Mouse (Mus musculus): ENCODE measurements around the gene Gm10563.

Gm10563 gene

DNA sequence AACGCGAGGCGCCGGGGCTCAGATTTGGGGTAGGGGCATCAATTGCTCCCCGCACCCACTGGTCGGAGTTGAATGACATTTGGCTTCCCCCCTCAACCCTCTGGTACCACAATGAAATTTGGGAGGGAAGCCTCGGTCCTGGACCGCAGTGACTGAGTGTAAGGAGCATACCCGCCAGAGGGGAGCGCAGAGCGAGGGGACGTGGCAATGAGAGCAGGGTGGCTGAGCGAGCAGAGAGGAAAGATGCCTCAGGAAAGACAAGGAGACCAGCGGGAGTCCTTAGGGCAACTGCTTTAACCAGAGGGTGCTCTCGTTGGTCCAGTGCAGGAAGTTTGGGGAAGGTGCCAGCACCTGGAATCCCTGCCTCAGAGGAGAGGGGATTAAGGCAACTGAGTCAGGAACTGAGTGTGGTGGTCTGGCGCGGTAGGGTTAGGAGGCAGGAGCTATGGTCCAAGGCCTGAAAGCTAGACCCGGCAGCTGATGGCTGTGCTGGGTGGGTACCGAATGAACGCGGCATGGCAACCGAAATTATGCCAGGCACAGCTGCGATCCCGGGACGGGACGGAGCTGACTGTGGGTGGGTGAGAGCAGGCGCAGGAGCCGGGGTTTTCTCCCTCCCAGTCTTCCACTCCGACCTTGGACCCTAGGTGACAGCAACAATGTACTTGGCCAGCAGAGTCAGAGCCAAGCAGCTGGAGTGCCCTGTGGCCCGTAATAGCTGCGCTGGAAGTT, 8.4 kb upstream of the Gm10563 start:
- in situ Hi-C loops (cut with MboI, MseI): no loop called here

DNA sequence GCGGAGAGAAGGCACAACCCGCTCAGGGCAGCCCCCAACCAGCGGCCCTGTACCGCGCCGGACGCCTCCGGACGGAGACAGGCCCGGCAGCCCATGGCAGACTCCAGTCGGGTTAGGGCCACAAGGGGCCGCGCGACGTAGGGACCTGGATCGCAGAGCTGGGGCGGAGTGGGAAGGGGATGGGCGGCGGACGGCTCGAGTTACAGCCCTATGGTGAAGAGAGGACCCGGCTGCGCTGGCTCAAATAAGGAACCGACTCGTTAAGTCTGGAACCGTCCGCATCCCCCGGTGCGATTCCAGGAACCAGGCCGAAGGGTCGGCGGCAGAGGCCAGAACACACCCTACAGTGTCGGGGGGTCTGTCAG, 7.9 kb upstream of the Gm10563 start, which contains the start of gene Mmp23:
Gene Mmp23 (minus strand): TSS at position 299 of the 365 bp plus-strand sequence.
- in situ Hi-C loops (cut with MboI, MseI): no loop called here

DNA sequence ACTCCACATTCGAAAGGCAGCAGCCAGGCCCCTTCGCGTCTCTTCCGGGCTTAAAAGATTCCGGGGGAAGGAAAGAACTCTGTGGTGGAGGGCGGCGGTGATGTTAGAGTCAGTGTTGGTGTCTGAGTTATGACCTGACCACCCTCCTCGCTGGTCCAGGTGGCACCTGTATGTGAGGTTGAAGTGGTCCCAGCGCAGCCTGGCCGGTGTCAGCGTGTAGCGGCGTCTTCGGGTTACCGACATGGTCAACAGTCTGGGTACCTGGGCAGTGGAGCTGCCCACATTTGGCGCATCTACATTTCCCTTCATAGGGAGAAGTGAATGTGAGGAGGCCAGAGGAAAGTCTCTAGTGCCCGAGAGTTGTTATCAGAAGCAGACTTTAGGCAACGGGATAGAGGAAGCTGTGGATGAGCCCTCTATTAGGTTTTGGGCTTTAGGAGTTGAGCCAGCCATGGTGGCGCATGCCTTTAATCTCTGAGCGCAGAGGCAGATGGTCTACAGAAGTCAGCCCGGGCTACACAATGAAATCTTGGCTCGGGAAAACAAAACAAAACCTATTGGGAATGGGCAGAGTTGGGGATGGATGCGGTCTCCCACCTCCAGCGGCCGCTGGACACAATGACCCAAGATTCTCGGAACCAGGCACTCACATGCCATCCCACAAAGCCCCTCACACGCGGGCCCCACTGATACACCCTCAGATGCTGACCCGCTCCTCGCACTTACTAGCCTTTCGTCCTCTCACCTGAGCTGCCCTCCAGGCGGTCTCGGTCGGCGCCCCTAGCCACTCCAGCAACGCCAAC, 7.3 kb upstream of the Gm10563 start:
- in situ Hi-C loops (cut with MboI, MseI): no loop called here

DNA sequence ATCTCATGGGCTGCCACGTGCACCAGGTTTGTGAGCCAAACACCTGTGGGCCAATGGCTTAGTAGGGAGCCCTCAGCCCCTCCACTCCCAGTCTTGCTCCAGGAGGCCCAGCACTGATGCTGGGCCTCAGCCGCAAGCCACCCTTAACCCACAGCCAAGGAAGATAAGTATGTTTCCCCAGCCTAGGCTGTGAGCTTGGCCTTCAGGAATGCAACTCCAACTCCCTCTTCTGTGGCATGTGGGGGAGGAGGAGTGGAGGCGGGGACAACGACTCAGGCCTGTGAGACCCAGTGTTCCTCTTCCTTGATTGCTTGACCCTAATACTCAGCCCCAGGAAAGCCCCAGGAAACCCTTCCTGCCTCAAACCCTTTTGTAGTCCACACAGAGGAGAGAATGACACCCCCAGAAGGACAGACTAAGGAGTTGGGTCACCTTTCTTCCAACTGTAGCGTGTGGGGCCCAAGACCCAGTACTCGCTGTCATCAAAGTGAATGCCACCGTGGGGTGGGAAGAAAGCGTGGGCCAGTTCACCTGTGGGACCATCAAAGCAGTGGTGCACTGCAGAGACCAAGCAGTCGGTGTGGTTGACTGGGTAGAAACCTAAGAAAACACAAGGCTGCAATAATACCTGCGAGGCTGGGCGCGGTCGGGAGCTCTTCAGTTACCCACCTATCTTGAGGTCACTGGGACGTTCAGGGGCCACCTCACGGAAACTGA, 6.5 kb upstream of the Gm10563 start:
- in situ Hi-C loops (cut with MboI, MseI): no loop called here

DNA sequence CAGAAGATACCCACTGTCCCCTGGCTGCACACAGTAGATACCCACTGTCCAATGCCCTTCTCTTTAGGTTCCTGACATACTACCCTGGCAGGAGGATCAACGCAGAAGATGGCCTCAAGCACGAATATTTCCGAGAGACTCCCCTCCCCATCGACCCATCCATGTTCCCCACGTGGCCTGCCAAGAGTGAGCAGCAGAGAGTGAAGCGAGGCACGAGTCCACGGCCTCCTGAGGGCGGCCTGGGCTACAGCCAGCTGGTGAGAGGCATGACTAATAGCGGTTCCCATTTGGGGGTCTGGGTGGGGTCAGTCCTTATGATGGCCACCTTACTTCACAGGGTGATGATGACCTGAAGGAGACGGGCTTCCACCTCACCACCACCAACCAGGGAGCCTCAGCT, 4.1 kb upstream of the Gm10563 start:
- in situ Hi-C loops (cut with MboI, MseI): no loop called here

DNA sequence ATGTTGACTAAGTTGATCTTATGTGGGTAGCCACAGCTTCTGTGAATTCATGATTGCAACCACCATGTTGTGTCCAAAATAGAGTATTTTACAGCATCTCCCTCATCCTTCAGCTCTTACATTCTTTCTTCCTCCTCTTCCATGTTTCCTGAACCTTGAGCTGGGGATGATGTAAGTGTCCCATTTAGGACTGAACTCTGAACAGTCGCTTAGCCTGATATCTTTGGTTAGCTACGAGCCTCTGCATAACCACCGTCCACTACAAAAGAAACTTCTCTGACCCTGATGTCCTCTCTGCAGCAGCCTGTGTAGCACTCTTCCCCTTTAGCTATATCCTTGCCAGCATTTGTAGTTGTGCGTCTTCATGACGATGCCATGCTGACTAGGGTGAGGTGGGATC, 513 bp upstream of the Gm10563 start:
- in situ Hi-C loops (cut with MboI, MseI): no loop called here

DNA sequence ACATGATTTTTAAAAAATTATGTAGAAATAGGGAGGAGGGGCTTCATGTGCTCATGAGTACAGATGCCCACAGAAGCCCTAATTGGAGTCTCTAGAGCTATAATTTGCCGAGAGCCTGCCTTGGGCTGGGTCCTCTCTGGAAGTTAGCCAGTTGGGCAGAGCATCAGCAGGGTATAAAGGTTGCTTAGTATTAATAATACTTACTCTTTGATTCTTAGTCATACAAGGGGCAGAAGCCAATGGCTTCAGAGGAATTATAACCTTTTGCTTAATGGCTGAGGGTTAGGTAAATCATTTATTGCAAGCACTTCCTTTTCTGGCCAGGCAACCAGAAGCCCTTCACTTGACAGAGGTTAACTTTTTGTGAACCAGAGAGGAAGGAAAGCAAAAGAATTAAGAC, 1.7 kb downstream of the Gm10563 start:
- in situ Hi-C loops (cut with MboI, MseI): no loop called here

DNA sequence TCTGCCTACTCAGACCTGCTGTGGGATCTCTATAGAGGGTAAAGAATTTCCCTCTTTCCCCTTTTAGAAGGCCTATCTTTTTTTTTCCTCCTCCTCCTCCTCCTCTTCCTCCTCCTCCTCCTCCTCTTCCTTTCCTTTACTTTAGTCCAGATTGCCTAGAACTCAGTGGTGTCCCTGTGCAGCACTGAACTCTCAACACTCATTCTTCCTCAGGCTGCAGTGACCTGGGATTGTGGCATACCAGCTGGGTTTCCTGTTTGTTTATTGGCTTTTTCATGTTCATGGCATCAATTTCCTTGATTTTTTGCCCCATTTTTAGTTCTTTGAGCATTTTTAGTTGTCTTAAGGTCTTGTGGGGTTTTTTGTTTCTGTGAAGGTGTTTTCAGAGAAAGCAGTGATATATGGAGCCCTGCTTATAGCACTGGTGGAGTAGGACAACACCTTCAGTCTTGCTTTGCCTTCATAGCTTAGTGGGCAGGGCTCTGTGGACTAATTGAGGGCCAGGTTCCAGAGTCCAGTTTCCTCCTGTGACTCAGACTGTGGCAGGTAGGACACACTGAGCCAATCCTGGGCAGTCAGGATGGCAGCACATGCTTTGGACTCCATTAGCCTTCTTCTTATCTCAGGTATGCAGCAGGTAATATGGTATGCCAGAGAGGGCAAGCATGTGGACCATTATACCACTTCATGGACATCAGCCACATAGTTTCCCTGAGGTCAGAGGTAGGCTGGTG, 9.3 kb downstream of the Gm10563 start:
- in situ Hi-C loops (cut with MboI, MseI): no loop called here

DNA sequence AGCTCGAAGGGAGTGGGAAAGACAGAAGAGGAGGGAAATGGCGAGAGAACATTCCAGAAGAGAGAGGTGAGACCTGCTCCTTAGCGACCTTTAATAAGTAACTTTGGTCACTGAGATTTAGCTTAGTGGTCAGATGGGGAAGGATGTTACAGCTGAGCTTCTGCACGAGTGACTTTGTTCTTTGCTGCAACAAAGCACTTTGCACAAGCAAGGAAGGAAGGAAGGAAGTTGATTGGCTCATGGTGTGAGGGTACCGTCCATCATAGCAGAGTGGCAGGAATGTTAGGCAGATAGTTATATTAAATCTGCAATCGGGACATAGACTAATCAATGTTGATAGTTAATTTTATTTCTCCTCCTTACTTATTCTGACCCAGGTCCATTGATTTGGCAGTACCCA, 14.9 kb downstream of the Gm10563 start:
- in situ Hi-C loops (cut with MboI, MseI): no loop called here

DNA sequence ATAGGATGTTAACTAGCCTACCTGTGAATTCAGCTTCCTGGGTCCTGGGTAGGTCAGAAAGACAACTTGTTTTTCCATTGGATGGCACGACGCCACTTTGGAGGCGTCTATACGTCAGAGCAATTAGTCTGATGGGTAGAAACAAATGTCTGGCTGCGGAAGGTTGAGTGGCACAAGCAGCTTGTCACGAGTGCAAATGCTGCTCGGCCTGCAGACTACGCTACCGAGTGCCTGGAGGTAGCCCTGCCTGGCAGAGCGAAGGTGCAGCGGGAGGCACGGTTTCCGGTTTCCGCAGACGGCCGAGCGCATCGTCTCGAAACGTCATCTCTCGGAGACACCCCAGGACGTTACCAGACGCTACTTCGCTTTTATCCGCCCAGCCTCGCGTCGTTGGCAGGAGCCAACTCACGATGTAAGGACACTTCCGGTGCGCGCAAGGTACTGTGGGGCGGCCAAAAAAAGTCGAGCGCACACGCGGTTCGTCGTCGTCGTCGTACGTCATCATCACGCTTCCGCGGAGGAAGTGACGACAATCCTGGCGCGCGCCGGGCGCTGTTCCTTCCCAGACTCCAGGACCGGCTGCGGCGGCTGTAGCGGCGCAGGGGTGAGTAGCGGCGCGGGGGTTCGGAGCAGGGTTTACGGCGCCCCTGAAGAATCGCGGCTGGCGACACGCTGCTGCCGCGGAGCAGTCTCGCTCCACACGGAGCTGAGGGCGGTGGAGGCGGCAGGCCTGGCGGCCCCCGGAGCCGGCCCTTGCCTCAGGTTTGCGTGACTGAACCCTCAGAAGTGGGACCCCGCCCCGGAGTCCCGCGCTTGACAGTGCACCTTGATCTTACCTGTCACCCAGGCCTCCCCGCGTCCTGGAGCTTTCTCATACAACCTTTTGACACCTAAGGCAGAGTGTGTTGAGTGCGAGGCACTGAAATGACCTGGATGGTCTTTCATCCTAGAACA, 20.6 kb downstream of the Gm10563 start, which contains the start of gene Cdk11b:
Gene Cdk11b (plus strand): TSS at position 517 of the 954 bp plus-strand sequence.
- in situ Hi-C loops (cut with MboI, MseI): no loop called here

DNA sequence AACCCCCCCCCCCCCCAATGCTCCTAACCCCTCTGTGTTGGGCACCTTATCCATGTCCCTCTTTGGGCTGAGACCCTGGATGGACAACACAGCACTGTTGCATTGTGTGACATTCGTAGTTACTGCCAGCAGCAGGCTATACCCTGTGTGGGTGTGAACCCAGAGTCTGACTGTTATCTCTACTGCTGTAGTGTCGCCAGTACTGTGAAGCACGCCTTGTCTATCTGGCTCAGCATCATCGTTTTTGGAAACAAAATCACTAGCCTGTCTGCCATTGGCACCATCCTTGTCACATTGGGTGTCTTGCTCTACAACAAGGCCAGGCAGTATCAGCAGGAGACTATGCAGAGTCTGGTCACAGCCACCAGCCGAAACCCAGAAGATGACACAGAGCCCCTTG, 26.9 kb downstream of the Gm10563 start:
- in situ Hi-C loops (cut with MboI, MseI): no loop called here

DNA sequence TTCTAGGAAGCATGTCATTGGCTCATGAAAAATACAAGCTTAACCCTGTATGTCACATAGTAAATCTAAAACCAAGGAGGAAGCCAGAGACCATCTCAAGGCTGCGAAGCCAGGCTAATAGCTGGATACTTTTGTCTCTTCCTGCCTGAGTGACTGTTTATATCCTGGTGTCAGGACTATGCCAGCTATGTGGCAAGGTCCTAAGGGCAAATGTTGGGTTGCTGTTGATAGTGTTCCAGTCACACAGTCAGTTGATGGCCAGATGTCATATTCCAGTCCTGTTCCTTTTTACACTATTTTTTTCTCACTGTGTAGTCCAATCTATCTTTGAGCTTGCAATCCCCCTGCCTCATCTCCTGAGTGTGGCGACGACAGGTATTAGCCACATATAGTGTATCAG, 31.9 kb downstream of the Gm10563 start:
- in situ Hi-C loops (cut with MboI, MseI): no loop called here

DNA sequence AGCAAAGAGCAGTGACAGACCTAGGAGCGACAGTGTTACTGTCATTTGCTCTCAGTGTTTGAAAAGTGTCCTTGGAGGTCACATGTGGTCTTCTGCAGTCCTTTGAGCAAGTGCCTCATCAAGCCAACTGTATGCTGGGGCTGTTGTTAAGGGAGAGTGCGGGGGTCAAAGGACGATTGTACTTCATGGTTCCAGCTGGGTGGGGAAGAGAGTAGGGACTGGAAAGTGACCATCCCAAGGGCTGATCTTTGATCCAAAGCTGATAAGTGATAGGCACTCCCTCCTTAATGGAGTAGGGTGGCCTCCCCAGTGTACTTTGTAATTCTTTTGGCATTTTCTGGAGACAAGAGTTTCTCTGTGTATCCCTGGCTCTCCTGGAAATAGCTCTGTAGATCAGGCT, 33.3 kb downstream of the Gm10563 start:
- in situ Hi-C loops (cut with MboI, MseI): no loop called here

DNA sequence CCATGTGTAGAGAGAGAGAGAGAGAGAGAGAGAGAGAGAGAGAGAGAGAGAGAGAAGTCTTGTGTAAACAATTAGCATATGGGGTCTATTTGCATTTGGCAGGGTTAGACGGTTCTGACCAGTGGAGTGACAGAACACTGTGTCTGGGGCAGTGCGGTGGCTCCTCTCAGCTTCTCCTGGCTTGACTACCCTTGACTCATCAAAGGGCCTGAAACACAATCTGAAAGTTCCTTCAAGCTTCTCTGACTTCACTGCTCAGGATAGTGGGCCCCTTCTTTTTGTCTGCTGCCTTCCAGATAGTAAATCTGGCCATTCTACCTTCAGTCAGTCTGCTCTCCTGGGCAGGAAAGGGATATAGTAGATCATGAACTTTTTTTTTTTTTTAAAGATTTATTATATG, 38.4 kb downstream of the Gm10563 start:
- in situ Hi-C loops (cut with MboI, MseI): no loop called here

DNA sequence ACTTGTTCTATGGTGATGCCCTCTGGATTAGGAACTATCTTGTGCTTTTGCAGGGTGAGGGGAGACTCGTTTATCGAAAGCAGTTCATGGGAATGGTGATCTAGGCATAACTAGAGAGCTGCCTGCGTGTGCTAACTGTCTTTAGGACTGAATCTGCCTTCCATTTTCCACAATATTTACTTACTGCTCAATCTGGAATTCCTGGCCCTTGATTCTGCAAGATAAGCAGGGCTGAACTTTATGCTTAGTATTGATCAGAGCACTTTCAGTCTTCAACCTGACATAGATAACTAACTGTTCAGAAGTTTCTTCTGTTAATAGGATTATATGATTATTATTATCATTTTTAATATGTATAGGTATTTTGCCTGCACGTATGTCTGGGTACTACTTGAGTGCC, 40.1 kb downstream of the Gm10563 start:
- in situ Hi-C loops (cut with MboI, MseI): no loop called here

DNA sequence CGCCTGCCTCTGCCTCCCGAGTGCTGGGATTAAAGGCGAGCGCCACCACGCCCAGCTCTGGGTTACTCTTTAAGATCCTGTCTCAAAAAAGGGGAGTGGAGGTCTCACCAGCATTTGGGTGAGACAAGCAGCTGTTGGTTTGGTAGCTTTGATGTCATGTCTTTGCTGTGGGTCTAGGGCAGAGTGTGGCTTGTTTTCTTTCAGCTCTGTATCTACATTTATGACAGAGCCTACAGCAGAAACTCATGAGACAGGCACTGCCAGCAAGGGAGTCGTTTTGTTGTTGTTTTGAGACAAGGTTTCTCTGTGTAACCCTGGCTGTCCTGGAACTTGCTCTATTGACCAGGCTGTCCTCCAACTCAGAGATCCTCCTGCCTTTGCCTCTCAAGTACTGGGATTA, 41.4 kb downstream of the Gm10563 start:
- in situ Hi-C loops (cut with MboI, MseI): no loop called here

DNA sequence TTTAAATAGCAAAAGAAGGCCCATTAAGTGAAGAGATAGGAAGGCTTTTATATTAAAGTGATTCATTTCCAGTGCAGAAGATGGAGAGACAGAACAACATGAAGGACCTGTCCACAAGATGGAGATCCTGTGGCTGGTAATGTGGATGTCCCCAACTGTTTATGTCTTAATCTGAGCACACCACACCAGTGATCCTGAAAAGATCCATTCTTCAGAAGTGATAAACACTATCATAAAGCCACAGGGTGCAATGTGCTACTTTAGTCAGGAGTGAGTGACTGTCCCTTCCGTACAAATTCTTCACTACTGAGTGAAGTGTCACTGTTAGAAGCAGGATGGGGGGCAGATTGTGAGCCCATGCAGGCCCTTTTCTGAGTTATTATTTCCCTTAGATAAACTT, 42.5 kb downstream of the Gm10563 start:
- in situ Hi-C loops (cut with MboI, MseI): no loop called here

DNA sequence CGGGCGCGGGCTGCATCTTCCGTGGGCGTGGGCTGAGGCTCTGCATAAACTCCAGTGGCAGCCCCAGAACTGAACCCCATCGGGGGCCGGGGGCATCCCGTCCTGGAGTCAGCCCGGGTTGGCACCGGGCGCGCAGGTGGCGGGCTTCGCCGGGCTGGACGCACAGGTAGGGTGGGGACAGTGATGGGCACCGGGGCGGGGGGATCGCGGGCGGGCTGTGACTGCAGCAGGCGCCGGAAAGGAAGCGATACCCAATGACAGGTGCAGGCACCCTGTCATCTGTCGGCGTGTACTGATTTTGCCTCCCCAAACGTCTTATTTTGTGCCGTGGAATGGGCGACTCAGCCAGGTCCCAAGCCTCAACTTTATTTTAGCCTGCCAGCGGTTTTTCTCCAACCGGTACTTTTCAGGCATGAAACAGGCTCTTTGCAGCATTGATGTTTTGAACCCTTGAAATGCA, 43.2 kb downstream of the Gm10563 start:
- in situ Hi-C loops (cut with MboI, MseI): no loop called here

DNA sequence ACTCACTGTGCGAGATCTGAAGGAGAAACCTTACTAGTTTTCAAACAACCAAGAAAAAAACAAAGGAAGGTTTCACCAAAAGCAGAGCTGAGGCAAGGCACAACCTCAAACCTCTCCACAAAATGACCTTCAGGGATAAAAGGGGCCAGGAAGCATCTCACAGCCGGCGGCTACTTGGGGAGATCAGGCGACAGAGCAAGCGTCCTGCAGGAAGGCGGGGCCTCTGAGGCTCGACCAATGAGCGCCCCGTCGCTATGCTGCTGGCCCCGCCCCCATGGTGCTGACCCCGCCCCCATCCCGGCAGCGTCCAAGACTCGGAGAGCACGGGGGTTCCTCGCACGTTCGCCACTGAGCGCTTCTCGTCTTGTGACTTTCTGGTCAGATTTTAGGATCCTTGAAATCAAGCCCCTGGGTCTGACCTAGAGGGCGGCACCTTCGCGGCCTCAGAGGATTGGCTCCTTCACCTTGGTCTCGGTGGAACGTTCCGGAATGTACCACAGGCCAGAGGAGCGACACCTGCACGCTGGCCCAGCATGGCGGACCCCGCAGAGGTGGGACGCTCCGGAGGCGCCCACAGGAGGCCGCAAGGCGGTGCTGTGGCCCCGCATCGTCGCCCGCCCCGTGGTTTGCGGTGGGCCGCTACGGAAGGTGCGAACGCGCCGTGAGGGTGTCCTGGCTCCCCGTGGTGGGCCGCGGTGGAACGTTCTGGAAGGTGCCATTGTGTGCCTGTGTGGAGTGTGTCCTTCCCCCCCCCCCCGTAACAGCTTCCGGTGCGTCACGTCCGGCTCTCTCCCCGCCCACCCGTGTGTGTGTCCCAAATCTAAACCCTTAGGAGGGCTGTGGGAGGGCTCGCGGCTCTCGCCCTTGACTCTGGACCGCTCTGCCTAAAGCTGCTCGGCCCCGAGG, 43.9 kb downstream of the Gm10563 start, which contains the start of gene Slc35e2:
Gene Slc35e2 (plus strand): TSS at position 326 of the 906 bp plus-strand sequence.
- in situ Hi-C loops (cut with MboI, MseI): no loop called here
